Mouse (Mus musculus): ENCODE data around the gene Ppp6r1.

Gene Ppp6r1

GRCm38 (mm10) chr7:4658912-4659551 lies at the start of gene Ppp6r1:
TSS of gene Ppp6r1 (minus strand) at chr7:4659019.
- DNase-seq (ENCODE audit: low read depth, low spot score), result peak; percentile 89

- DNase-seq (ENCODE audit: low read depth, low spot score), result no peak
Observed at GRCm38 (mm10) chr7:4705098-4705497, 46.3 kb upstream of the Ppp6r1 start.

DNA sequence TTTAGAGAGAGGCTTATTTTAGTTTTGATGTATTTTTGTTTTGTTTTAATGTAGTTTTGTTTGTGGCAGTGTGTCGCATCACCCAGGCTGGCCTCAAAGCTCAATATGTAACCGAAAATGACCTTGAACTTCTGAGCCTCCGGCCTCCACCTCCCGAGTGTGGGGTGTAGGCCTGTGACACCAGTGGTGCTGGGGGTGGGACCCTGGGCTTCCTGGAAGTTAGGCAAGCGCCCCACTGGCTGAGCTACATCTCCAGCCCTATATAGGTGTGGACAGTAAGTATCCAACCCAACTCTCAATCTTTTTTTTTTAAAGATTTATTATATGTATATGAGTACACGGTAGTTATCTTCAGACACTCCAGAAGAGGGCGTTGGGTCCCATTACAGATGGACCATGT lies 44.4 kb upstream of the Ppp6r1 start:
- DNase-seq (ENCODE audit: low read depth, low spot score), result no peak

- DNase-seq (ENCODE audit: low read depth, low spot score), result no peak
Observed at GRCm38 (mm10) chr7:4702334-4702733, 43.5 kb upstream of the Ppp6r1 start.

DNA sequence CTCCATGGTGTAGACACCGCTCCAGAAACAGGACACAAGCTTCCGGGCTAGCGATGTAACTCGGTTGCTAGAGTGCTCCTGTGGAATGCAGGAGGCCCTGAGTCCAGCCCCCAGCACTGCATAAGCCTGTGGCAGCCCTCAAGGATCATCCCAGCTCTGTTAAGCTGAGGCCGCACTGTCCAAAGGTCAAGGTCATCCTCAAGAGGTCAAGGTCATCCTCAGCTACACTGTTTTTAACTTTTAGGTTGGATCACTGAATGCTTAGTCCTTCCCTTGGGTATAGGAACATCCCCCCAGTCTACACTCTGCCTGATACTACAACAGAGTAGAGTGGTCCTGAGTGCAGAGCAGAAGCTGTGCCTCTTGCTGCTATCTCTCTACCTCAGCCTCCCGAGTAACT lies 34.2 kb upstream of the Ppp6r1 start:
- DNase-seq (ENCODE audit: low read depth, low spot score), result no peak

DNA sequence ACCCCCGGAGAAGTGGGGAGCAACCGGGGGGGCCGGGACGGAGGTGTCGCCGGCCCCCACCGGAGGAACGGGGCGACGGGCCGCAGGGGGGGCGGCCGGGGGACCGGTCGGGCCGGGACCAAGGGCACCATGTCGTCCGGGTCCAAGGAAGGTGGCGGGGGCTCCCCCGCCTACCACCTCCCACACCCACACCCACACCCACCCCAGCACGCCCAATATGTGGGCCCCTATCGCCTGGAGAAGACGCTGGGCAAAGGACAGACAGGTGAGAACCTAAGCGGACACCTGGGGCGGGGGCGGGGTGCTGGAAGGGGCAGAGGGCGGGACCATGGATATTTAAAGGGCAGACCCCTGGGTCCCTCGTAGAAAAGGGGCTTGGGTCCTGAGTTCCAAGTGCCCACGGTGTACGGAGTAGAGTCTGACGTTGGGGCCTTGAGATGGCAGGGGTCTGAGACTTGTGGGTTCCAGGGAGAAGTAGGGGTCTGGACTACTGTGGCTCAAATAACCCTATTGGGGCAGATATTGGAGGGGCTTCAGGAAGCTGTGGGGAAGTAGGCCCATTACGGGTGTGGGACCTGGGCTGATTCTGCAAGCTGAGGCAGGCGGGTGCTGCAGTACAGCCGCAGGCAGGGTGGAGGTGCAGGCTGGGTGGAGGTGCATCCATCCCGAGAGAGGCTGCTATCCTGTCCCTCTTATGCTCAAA lies 32.3 kb upstream of the Ppp6r1 start:
- DNase-seq (ENCODE audit: low read depth, low spot score), result no peak

DNA sequence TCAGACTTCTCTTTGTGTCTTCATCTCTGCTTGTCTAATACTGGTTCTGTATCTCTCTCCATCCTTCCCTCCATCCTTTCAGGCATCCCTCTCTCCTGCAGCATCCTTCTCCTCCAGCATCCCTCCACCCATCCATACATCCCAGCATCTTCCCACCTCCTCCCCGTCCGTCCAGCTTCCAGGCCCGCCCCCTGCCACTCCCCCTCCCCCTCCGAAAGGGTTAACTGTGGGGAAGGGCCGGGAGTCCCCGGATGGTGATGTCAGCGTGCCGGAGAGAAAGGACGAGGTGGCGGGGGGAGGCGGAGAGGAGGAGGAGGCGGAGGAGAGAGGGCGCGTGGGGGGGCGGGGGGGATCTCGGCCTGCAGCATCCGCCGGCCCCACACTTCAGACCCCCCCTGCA lies 31.6 kb upstream of the Ppp6r1 start, which contains the start of gene Brsk1:
Gene Brsk1 (plus strand): TSS at position 218 of the 400 bp plus-strand sequence.
- peak; percentile 61 for DNase-seq (ENCODE audit: low read depth, low spot score)

- DNase-seq (ENCODE audit: low read depth, low spot score), result peak; percentile 97
Observed at GRCm38 (mm10) chr7:4684632-4685417, 26.0 kb upstream of the Ppp6r1 start, which contains the start of gene Hspbp1. TSS of gene Hspbp1 (minus strand) at chr7:4685068.

- DNase-seq (ENCODE audit: low read depth, low spot score), result no peak
Observed at GRCm38 (mm10) chr7:4684203-4684602, 25.4 kb upstream of the Ppp6r1 start.

DNA sequence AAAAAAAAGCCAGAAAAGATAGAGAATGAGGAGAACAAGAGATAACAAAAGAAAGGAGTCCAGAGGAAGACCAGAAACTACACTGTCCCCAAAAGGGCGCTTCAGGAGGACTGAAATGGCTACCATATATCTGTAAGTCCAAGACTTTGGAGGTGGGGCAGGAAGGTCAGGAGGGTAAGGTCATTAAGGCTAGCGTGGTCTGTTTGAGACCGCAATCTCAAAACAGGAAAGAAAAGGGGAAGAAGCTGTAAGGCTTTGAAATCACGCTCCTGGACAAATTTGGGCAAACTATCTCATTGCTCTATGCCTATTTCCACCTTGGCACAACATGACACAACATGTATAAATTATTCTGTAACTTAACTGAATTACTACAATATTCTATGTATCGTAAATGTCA lies 24.5 kb upstream of the Ppp6r1 start:
- no peak for DNase-seq (ENCODE audit: low read depth, low spot score)

GRCm38 (mm10) chr7:4675200-4675599 lies 16.4 kb upstream of the Ppp6r1 start:
- no peak for DNase-seq (ENCODE audit: low read depth, low spot score)

GRCm38 (mm10) chr7:4674114-4674731 lies 15.4 kb upstream of the Ppp6r1 start:
- no peak for DNase-seq (ENCODE audit: low read depth, low spot score)

DNA sequence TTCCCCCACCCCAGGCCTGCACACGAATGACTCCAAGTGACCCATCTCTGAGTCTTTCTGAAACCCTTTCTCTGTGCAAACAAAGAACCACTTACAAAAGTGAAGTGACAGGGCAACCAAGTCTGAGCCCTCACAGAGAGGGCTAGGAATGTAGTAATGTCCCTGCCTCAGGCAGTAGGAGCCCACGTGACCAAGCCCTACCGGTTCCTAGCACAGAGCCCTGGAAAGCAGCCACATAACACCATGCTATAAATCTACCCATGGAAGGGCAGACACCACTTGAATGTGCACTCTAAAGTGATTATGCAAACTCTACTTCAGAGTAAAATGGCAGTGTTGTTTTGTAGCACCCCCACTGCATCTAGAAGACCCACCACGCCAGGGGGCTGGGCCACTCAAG lies 13.1 kb upstream of the Ppp6r1 start:
- no peak for DNase-seq (ENCODE audit: low read depth, low spot score)

- no peak for DNase-seq (ENCODE audit: low read depth, low spot score)
Observed at GRCm38 (mm10) chr7:4670655-4671255, 11.9 kb upstream of the Ppp6r1 start.

DNA sequence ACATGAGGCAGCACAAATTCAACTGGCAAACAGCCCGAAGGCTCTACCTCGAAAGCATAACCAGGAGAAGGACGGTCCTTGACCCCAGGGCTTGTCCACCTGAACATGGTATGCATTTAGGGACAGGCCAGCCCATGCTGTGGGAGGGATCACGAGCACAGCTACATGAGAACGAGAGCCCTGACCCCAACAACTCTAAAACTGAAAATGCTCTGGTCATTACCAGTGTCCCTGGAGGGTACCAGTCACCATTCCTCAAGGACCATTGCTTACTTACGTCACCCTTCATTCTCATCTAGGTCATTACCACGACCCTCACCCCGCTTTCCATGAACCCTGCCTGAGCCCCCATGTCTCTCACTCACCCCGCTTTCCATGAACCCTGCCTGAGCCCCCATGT lies 10.3 kb upstream of the Ppp6r1 start:
- no peak for DNase-seq (ENCODE audit: low read depth, low spot score)

DNA sequence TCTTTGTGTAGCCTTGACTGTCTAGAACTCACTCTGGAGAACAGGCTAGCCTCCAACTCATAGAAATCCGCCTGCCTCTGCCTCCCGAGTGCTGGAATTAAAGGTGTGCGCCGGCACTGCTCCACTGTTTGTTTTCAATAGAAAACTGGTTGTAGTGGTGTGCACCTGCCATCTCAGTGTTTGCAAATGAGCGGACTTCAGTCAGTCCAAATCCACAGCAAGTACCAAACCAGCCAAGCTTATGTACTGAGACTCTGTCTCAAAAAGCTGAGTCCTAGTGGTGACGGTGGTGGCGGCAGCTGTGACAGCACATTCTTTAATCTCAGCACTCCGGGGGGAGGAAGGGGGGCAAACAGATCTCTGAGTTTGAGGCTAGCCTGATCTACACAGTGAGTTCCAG lies 9.7 kb upstream of the Ppp6r1 start:
- no peak for DNase-seq (ENCODE audit: low read depth, low spot score)

DNA sequence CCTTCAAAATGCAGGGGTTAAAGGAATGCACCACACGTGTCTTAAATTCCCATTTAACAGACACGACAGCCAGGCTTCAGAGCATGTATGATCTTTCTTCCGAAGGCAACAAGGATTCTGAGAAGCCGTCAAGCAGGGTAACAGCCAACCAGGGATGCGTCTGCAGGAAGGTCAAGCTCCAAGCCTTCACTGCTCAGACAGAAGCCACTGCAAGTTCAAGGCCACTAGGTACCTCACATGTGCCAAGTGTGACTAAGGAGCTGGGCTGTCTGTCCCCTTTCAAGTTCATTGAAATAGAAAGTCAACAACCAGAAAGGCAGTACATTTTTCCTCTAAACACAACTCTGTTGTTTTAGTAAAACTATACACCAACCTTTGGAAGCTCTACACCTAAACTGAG lies 8.1 kb upstream of the Ppp6r1 start:
- no peak for DNase-seq (ENCODE audit: low read depth, low spot score)

DNA sequence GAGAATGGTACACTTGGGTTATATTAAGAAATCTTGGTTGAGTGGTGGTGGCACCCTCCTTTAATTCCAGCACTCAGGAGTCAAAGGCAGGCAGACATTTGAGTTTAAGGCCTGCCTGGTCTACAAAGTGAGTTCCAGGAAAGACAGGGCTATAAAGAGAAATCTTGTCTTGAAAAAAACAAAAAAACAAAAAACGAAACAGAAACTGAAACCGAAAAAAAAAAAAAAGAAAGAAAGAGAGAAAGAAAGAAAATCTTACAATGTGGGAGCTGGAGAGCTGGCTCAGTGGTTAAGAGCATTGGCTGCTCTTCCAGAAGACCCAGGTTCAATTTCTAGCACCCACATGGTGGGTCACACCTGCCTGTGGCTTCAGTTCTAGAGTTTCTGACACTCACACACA lies 4.9 kb upstream of the Ppp6r1 start:
- no peak for DNase-seq (ENCODE audit: low read depth, low spot score)

DNA sequence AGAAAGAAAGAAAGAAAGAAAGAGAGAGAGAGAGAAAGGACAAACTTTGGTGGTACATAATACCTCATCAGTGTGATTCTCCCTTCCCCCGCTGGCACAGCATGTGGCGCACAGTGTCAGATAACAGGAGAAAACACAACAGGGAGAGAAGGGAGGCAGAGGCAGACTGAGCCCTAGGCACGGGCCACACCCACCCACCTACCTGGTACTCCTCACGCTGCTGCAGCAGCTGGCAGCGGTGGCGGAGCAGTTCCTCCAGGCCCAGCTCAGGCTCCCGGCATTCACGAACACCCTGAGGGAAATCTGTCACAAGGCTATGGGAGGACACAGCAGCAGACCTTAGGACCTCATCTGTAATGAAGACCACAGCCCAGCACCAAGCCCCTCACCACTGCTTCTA lies 4.4 kb upstream of the Ppp6r1 start:
- no peak for DNase-seq (ENCODE audit: low read depth, low spot score)

DNA sequence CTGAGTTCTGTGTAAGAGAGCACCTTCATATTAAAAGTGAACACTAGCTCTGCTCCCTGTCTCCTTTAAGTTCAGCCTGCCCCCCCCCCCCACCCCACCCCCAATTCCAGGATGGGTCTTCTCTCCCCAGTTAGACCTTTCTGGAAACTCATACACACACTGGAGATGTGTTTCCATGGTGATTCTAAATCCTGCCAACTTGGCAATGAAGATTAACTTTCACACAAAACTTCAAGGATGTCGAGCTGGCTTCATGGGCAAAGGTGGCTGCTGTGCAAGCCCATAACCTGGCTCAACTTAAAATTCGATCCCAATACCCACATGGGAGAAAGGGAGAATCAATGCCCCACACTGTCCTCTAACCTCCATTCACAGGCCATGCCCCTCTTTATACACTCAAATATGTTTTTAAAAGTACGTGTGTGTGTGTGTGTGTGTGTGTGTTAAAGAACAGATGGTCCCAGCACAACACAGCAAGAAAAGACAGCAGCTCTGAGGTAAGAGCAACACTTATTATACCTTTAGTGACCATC lies 1.2 kb upstream of the Ppp6r1 start:
- no peak for DNase-seq (ENCODE audit: low read depth, low spot score)

GRCm38 (mm10) chr7:4658128-4658907 lies 501 bp downstream of the Ppp6r1 start:
- DNase-seq (ENCODE audit: low read depth, low spot score), result no peak

Measured in retina, adult 2 months (tissue).